Mouse (Mus musculus) hindbrain, embryonic 13.5 days (tissue): Measurements from ENCODE around the gene Cd5l. TPM values are rescaled to one million over a fixed set of nuclear protein-coding genes. Genes with fewer than 3 reads are reported as not detected.
"Not testable (repeated sequence)": the region's sequence is repeated elsewhere in the genome, so short reads cannot be mapped to it uniquely, and the experiment has no call there.

Experiments used
- ATAC-seq: fragments of 200-750 bp; cut with Nextera tagmentation; 2 replicates; pipeline ENCODE4 v1.8.0; 2017; ENCODE audit warnings: moderate TSS enrichment; ENCODE audit not compliant: low FRiP score
- H3K27ac ChIP-seq: fragments of 300-500 bp; sonication (generic); 2 replicates; pipeline ENCODE4 v1.5.1; 2015; ENCODE audit warnings: inconsistent platforms, mild to moderate bottlenecking, moderate library complexity
- H3K27me3 ChIP-seq: fragments of 300-500 bp; sonication (generic); 2 replicates; pipeline ENCODE4 v1.6.1; 2015; ENCODE audit warnings: mild to moderate bottlenecking, inconsistent platforms
- H3K36me3 ChIP-seq: fragments of 300-500 bp; sonication (generic); 2 replicates; pipeline ENCODE4 v1.6.1; 2015; ENCODE audit warnings: mild to moderate bottlenecking, inconsistent platforms
- H3K4me1 ChIP-seq: fragments of 300-500 bp; sonication (generic); replicated peaks from 2 replicates; pipeline ENCODE4 v1.6.1; 2015; ENCODE audit warnings: inconsistent platforms
- H3K4me2 ChIP-seq: fragments of 300-500 bp; sonication (generic); 2 replicates; pipeline ENCODE4 v1.6.1; 2015; ENCODE audit warnings: inconsistent platforms, mild to moderate bottlenecking, moderate library complexity
- H3K4me3 ChIP-seq: fragments of 300-500 bp; sonication (generic); 2 replicates; pipeline ENCODE4 v1.5.1; 2015; ENCODE audit warnings: mild to moderate bottlenecking, inconsistent platforms
- H3K9ac ChIP-seq: fragments of 300-500 bp; sonication (generic); 2 replicates; pipeline ENCODE4 v1.6.1; 2015; ENCODE audit warnings: mild to moderate bottlenecking, inconsistent platforms
- H3K9me3 ChIP-seq: fragments of 300-500 bp; sonication (generic); 2 replicates; pipeline ENCODE4 v1.6.1; 2016; ENCODE audit warnings: inconsistent platforms
- WGBS: fragments of 180-500 bp; shearing (Covaris S2); methylation state at CpG from one replicate; pipeline ENCODE4 v1.1.7; 2015; 5-methylcytosine and 5-hydroxymethylcytosine counted together
- polyA plus RNA-seq: library from polyadenylated mRNA; unstranded; fragments of >200 nt; fragmentation: Nextera tagmentation; extraction: Ambion mirVana; gene quantifications from 2 replicates; pipeline ENCODE4 v1.2.1, GENCODE M21; 2015

The Cd5l gene
- polyA plus RNA-seq, 1 experiment from 2014 or later, result not detected

DNA sequence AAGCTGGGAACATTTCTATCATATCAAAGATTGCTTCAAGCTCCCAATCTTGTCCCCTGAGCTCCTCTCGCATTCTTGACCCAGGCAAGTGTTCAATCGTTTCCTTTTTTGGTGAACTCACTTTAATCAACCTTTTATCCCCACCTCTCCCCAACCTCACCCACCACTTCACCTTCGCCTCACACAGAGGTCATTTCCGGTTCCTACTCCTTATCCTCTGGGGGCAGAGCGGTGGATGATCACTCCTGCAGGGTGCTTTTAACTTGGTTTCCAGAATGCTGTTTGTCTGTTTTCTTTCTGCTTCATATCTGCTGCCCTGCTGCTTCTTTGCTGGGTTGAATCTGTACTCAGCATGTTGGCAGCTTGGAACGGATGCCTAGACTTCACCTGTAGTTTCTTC, 20.0 kb downstream of the Cd5l start:
- Histone ChIP-seq H3K4me3 (no peak overlapping the region), H3K27me3 (no peaks in the 10 kb centered on the region), H3K4me1 (no peaks in the 10 kb centered on the region), H3K9me3 (no peaks in the 10 kb centered on the region), H3K4me2 (no peak overlapping the region), H3K27ac (no peak overlapping the region), H3K36me3 (no peaks in the 10 kb centered on the region), H3K9ac (no peak overlapping the region)
- no peak for ATAC-seq
- 81% methylated on average over 6 of the region's 6 CpGs for WGBS

DNA sequence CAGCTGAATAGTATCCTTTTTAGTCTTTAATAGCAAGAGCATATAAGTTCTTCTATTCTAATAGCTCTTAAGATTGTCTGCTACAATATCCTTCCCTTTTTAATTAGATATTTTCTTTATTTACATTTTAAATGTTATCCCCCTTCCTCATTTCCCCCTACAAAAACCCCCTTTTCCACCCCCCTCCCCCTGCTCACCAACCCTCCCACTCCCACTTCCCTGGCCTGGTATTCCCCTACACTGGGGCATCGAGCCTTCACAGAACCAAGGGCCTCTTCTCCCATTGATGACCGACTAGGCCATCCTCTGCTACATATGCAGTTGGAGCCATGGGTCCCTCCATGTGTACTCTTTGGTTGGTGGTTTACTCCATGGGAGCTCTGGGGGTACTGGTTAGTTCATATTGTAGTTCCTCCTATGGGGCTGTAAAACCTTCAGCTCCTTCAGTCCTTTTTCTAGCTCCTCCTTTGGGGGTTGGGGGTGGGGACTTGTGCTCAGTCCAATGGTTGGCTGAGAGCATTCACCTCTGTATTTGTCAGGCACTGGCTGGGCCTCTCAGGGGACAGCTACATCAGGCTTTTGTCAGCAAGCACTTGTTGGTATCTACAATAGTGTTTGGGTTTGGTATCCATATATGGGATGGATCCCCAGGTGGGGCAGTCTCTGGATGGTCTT, 22.1 kb downstream of the Cd5l start:
- H3K4me3 ChIP-seq, H3K9ac ChIP-seq, H3K27me3 ChIP-seq, H3K4me1 ChIP-seq, ATAC-seq, H3K27ac ChIP-seq, H3K4me2 ChIP-seq, H3K36me3 ChIP-seq, H3K9me3 ChIP-seq: not testable (repeated sequence)
- 89% methylated on average over 2 of the region's 2 CpGs for WGBS

- Histone ChIP-seq H3K4me2 (no peak overlapping the region), H3K27me3 (no peaks in the 10 kb centered on the region), H3K9ac (no peak overlapping the region), H3K4me3 (no peak overlapping the region), H3K9me3 (no peaks in the 10 kb centered on the region), H3K4me1 (no peaks in the 10 kb centered on the region), H3K27ac (no peak overlapping the region), H3K36me3 (no peaks in the 10 kb centered on the region)
- WGBS, result 64% methylated on average over 7 of the region's 7 CpGs
- ATAC-seq, result no peak
Observed at GRCm38 (mm10) chr3:87381806-87382712, 24.4 kb downstream of the Cd5l start.

GRCm38 (mm10) chr3:87383308-87383707, 25.6 kb downstream of the Cd5l start:
- Histone ChIP-seq H3K4me3 (no peak overlapping the region), H3K9me3 (no peaks in the 10 kb centered on the region), H3K36me3 (no peaks in the 10 kb centered on the region), H3K4me2 (no peak overlapping the region), H3K4me1 (no peaks in the 10 kb centered on the region), H3K27ac (no peak overlapping the region), H3K9ac (no peak overlapping the region), H3K27me3 (no peaks in the 10 kb centered on the region)
- no peak for ATAC-seq
- WGBS, result 92% methylated on average over 3 of the region's 3 CpGs

GRCm38 (mm10) chr3:87385105-87385504, 27.4 kb downstream of the Cd5l start:
- Histone ChIP-seq H3K9ac (no peak overlapping the region), H3K36me3 (no peaks in the 10 kb centered on the region), H3K4me1 (no peaks in the 10 kb centered on the region), H3K27ac (no peak overlapping the region), H3K4me3 (no peak overlapping the region), H3K9me3 (no peaks in the 10 kb centered on the region), H3K27me3 (no peaks in the 10 kb centered on the region), H3K4me2 (no peak overlapping the region)
- ATAC-seq, result no peak
- 85% methylated on average over 9 of the region's 9 CpGs for WGBS

- H3K27ac ChIP-seq, result no peak overlapping the region
- H3K4me1 ChIP-seq, result no peaks in the 10 kb centered on the region
- no peaks in the 10 kb centered on the region for H3K9me3 ChIP-seq
- no peaks in the 10 kb centered on the region for H3K36me3 ChIP-seq
- ATAC-seq, result no peak
- H3K4me2 ChIP-seq, result no peak overlapping the region
- H3K4me3 ChIP-seq, result no peak overlapping the region
- 88% methylated on average over 1 of the region's 1 CpGs for WGBS
- no peaks in the 10 kb centered on the region for H3K27me3 ChIP-seq
- no peak overlapping the region for H3K9ac ChIP-seq
Observed at GRCm38 (mm10) chr3:87390935-87391334, 33.3 kb downstream of the Cd5l start.

DNA sequence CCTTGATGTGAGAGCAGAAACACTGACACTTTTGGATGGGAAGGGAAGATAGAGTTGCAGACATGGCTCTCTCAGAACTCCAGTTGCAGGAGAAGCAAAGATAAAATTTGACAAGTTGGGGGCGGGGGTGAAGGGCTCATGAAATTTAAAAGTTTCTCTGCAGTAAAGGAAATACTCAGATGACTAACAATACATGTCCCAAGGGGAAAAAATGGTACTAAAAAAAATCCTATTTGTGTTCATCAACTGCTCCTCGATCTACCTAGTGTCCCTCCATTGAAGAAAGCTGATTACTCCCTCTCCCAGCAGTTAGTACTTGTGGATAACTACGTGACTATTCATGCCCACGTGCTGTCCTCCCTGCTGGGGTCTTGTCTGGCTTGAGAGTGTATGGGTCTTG, 41.1 kb downstream of the Cd5l start:
- Histone ChIP-seq H3K4me3 (no peak overlapping the region), H3K9ac (no peak overlapping the region), H3K27ac (no peak overlapping the region), H3K4me1 (no peaks in the 10 kb centered on the region), H3K4me2 (no peak overlapping the region), H3K27me3 (no peaks in the 10 kb centered on the region), H3K36me3 (no peaks in the 10 kb centered on the region), H3K9me3 (no peaks in the 10 kb centered on the region)
- no peak for ATAC-seq
- WGBS, result 70% methylated on average over 4 of the region's 4 CpGs

- Histone ChIP-seq H3K4me3 (no peak overlapping the region), H3K4me2 (no peak overlapping the region), H3K9ac (no peak overlapping the region), H3K36me3 (no peaks in the 10 kb centered on the region), H3K27ac (no peak overlapping the region), H3K9me3 (no peaks in the 10 kb centered on the region), H3K27me3 (no peaks in the 10 kb centered on the region), H3K4me1 (no peaks in the 10 kb centered on the region)
- WGBS, result 92% methylated on average over 4 of the region's 4 CpGs
- ATAC-seq, result no peak
Observed at GRCm38 (mm10) chr3:87399906-87400305, 42.2 kb downstream of the Cd5l start.

DNA sequence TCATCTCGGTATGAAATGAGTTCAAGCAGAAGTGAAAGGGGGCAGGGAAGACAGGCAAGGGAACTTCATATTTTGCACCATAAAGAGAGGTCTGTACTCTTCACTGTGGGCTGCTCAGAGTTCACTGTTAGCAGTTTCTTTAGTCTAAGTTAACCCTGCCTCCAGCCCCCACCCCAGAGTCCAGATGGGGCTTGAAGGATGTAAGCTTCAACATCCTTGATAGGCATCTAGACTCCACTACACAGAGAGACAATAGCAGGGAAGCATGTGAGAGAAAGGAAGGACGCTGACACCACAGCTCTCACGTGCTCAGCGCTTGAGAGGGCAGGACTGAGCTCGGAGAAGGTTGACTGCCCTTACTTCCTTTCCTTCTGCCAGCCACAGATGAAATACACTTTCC, 43.6 kb downstream of the Cd5l start:
- Histone ChIP-seq H3K9me3 (no peaks in the 10 kb centered on the region), H3K36me3 (no peaks in the 10 kb centered on the region), H3K27ac (no peak overlapping the region), H3K9ac (no peak overlapping the region), H3K4me2 (no peak overlapping the region), H3K27me3 (no peaks in the 10 kb centered on the region), H3K4me3 (no peak overlapping the region), H3K4me1 (no peaks in the 10 kb centered on the region)
- ATAC-seq, result no peak
- WGBS, result 68% methylated on average over 5 of the region's 5 CpGs

DNA sequence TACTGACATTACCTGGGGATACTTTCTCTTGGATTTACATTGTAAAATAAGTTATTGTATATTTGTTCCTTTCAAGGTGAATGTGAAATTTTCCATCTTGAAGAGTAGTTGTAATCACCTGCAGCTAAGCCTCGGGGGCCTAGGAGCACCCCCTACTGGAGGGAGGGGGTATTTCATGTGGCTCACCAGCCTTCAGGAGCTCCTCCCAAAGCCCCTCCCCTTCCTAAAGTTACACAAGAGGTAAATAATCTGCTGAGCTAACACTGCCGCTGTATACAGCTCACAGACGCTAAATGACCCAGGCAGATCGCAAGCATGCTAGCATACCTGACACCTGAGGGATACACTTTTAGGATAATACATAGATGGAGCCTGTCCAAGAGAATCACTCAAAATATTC, 50.5 kb downstream of the Cd5l start:
- H3K9me3 ChIP-seq, result no peaks in the 10 kb centered on the region
- 35% methylated on average over 4 of the region's 4 CpGs for WGBS
- ATAC-seq, result no peak

GRCm38 (mm10) chr3:87409196-87409935, 51.7 kb downstream of the Cd5l start:
- 79% methylated on average over 4 of the region's 4 CpGs for WGBS

More for the DNA sequence above, 50.5 kb downstream of the Cd5l start:
- Histone ChIP-seq H3K9ac (no peak overlapping the region), H3K36me3 (no peaks in the 10 kb centered on the region), H3K27me3 (no peaks in the 10 kb centered on the region), H3K4me1 (no peaks in the 10 kb centered on the region), H3K4me3 (no peak overlapping the region), H3K27ac (no peak overlapping the region), H3K4me2 (no peak overlapping the region)

GRCm38 (mm10) chr3:87410605-87411004, 52.9 kb downstream of the Cd5l start:
- ATAC-seq, result no peak
- Histone ChIP-seq H3K4me3 (no peak overlapping the region), H3K27ac (no peak overlapping the region), H3K9ac (no peak overlapping the region), H3K4me2 (no peak overlapping the region), H3K36me3 (no peaks in the 10 kb centered on the region), H3K27me3 (no peaks in the 10 kb centered on the region), H3K9me3 (no peaks in the 10 kb centered on the region), H3K4me1 (no peaks in the 10 kb centered on the region)
- 85% methylated on average over 6 of the region's 6 CpGs for WGBS

More at GRCm38 (mm10) chr3:87409196-87409935, 51.7 kb downstream of the Cd5l start:
- Histone ChIP-seq H3K27me3 (no peaks in the 10 kb centered on the region), H3K36me3 (no peaks in the 10 kb centered on the region), H3K9me3 (no peaks in the 10 kb centered on the region), H3K27ac (no peak overlapping the region), H3K4me2 (no peak overlapping the region), H3K4me3 (no peak overlapping the region), H3K4me1 (no peaks in the 10 kb centered on the region), H3K9ac (no peak overlapping the region)
- no peak for ATAC-seq
